Mouse (Mus musculus) urinary bladder, postnatal 36 days (tissue): ENCODE results near the gene Mnd1.

Experiments
- DNase-seq, 2 experiments: peaks; one replicate each; pipeline ENCODE4 v3.0.0; 2022; ENCODE audit warnings: low spot score in 2 of 2, mixed read lengths in 1 of 2

Mnd1 gene

GRCm38 (mm10) chr3:84048729-84049175 is 106.8 kb downstream of the Mnd1 start:
- peak; percentile 13 to 72 for DNase-seq

- DNase-seq = no peak
Measured at GRCm38 (mm10) chr3:84046206-84046605, 109.4 kb downstream of the Mnd1 start.

GRCm38 (mm10) chr3:84041739-84042138 is 113.8 kb downstream of the Mnd1 start:
- DNase-seq = no peak

- peak in 1 of 2 experiments; percentile 50 for DNase-seq
Measured at GRCm38 (mm10) chr3:84040476-84041082, 115.0 kb downstream of the Mnd1 start.

GRCm38 (mm10) chr3:84039646-84040475 is 115.7 kb downstream of the Mnd1 start, which contains the start of gene Tmem131l:
Tmem131l (minus strand) TSS chr3:84040175.
- DNase-seq = peak; percentile 58 to 68

- peak; percentile 49 to 63 for DNase-seq
Measured at GRCm38 (mm10) chr3:84038981-84039645, 116.5 kb downstream of the Mnd1 start.

- DNase-seq = no peak
Measured at GRCm38 (mm10) chr3:84038126-84038525, 117.5 kb downstream of the Mnd1 start.
